Mouse (Mus musculus): ENCODE results near the gene Rdh12. TPM values are rescaled to one million over a fixed set of nuclear protein-coding genes. Genes with fewer than 3 reads are reported as not detected.
A peak's percentile ranks its signal among the peaks of the same experiment; 100 is the strongest.

The Rdh12 gene
- polyA plus RNA-seq, 1 experiment from 2014 or later = 0.94 TPM

DNA sequence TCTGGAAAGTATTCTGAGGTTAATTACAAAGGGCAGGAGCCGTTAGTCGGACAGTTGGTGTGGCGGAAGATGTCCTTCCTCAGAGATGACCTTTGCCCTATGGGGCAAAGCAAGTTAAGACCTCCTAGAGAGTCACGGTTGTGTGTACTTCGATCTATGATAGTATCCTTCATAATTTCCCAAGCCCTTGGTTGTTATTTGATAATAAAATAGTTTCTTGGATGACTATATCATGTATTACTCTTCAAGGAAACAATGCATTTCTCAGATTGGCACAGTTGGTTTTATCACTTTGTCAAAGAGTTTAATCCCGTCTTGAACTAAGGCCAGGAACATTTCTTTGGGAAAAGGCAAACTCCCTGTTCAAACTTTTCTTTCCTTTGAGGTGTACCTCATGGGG is 16.5 kb upstream of the Rdh12 start, which contains the start of gene Rdh11:
Gene Rdh11, minus strand, starts transcription at position 101 of the 400 bp plus-strand sequence.
- Histone ChIP-seq H3K9ac (replicated peaks) (peak within 1 kb of the TSS; percentile 73), H3K4me1 (peaks cover 22% of the 10 kb centered on the region), H3K4me3 (peak within 1 kb of the TSS; percentile 77), H3K27me3 (no peaks in the 10 kb centered on the region), H3K4me2 (replicated peaks) (peak within 1 kb of the TSS; percentile 76), H3K36me3 (peaks cover 11% of the 10 kb centered on the region), H3K9me3 (no peaks in the 10 kb centered on the region), H3K27ac (replicated peaks) (peak within 1 kb of the TSS; percentile 83)
- 69% methylated on average over 6 of the region's 6 CpGs for WGBS
- no peak for ATAC-seq (replicated peaks)

DNA sequence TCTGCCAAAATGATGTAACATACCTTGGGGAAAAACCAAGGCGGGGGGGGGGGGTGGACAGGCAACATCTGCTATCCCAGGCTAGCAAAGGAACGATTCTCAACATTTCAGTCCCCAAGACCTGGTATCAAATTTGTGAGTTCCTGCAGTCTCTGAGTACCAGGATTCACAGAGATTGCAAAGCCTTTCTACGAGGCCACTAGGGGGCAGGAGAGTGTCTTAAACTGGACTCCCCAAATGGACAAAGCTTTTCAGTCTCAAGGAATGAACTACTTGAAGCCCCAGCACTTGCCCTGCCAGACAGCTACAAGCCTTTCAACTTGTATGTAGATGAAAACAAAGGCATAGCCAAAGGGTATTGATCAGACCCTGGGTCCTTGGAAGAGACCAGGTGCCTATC is 15.3 kb upstream of the Rdh12 start:
- H3K4me2 ChIP-seq (replicated peaks) = no peak overlapping the region
- H3K36me3 ChIP-seq = peaks cover under 1% of the 10 kb centered on the region; the same call in 1 of the 2 replicates
- WGBS = 2% methylated on average over 3 of the region's 3 CpGs
- H3K27ac ChIP-seq (replicated peaks) = no peak overlapping the region
- H3K27me3 ChIP-seq = no peaks in the 10 kb centered on the region
- no peak overlapping the region for H3K9ac ChIP-seq (replicated peaks)
- H3K4me1 ChIP-seq = peaks cover 22% of the 10 kb centered on the region
- no peaks in the 10 kb centered on the region for H3K9me3 ChIP-seq
- no peak for ATAC-seq (replicated peaks)
- H3K4me3 ChIP-seq = no peak overlapping the region

DNA sequence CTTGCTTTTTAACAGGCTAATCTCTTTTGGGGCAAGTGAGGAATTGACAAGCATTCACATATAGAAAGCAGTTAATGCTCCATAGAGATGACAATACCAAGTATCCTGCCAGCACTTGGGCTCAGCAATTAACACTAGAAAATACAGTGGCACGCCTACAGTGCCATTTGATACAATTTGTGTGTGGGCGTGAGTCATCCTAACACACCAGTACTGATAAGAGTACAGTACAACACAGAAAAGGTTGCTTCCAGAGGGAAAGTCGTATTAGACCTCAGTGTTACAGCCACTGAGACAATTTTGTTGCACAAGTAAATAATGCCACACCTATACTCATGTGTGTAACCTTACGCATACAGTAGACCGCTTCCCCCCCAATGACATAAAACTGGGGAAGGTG is 11.6 kb upstream of the Rdh12 start:
- Histone ChIP-seq H3K4me2 (replicated peaks) (no peak overlapping the region), H3K36me3 (no peaks in the 10 kb centered on the region), H3K27ac (replicated peaks) (no peak overlapping the region), H3K9me3 (no peaks in the 10 kb centered on the region), H3K27me3 (no peaks in the 10 kb centered on the region), H3K4me1 (0 out of 2 replicates have a peak, but pooled peaks cover under 1% of the 10 kb centered on the region), H3K4me3 (no peak overlapping the region), H3K9ac (replicated peaks) (no peak overlapping the region)
- WGBS = 84% methylated on average over 5 of the region's 5 CpGs
- ATAC-seq (replicated peaks) = no peak

DNA sequence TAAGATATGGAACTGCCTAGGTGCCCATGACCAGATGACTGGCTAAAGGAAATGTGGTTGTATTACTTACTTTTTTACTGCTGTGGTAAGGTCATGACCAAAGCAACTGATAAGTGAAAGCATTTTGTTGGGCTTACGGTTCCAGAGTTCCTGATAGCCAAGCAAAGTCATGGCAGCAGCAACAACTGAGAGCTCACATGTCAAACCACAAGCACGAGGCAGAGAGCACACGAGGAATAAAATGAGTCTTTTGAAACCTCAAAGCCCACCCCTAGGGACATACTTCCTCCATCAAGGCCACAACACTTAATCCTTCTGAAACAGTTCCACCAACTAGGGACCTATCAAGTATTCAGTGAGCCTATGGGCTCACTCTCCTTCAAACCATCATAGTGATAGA is 6.8 kb upstream of the Rdh12 start:
- Histone ChIP-seq H3K4me2 (replicated peaks) (no peak overlapping the region), H3K4me3 (no peak overlapping the region), H3K4me1 (no peaks in the 10 kb centered on the region), H3K9ac (replicated peaks) (no peak overlapping the region), H3K9me3 (no peaks in the 10 kb centered on the region), H3K36me3 (no peaks in the 10 kb centered on the region), H3K27ac (replicated peaks) (no peak overlapping the region), H3K27me3 (no peaks in the 10 kb centered on the region)
- WGBS = 89% methylated on average over 3 of the region's 3 CpGs
- no peak for ATAC-seq (replicated peaks)

DNA sequence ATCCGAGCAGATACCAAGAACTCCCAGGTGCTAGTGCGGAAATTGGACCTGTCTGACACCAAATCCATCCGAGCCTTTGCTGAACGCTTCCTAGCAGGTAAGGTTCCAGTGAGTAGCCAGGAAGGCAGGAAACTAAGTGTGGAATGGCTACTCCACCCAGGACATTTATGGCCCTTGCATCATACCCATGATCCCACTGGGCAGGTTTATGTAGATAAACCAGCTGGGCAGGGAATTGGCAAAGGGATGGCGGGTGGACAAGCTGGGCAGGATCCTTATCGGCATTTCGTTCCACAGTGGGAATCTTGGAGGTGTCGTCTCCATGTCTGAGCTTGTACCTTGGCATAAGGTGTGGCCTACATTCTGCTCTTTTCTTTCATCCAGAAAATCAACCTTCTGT is 2.7 kb downstream of the Rdh12 start:
- no peak overlapping the region for H3K9ac ChIP-seq (replicated peaks)
- no peaks in the 10 kb centered on the region for H3K9me3 ChIP-seq
- no peak overlapping the region for H3K4me2 ChIP-seq (replicated peaks)
- WGBS = 92% methylated on average over 8 of the region's 8 CpGs
- ATAC-seq (replicated peaks) = no peak
- H3K36me3 ChIP-seq = no peaks in the 10 kb centered on the region
- H3K4me1 ChIP-seq = peaks cover 4% of the 10 kb centered on the region; the same call in 1 of the 2 replicates
- no peak overlapping the region for H3K27ac ChIP-seq (replicated peaks)
- H3K27me3 ChIP-seq = no peaks in the 10 kb centered on the region
- no peak overlapping the region for H3K4me3 ChIP-seq

DNA sequence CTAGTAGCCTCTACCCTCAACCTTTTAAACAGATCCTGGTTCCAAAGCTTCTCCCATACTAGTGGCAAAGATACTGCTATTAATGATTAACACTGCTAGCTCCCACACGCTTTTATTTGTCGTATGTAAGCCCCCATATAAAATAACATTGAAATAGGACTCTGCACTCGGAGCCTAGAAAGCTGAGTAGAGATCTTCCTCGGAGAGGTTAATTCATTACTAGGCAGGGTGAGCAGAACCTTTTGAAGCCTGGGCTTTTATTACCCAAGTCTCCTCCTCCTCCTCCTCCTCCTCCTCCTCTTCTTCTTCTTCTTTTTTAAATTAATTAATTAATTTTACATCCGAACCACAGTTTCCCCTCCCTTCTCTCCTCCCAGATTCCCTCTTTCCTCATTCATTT is 8.8 kb downstream of the Rdh12 start:
- H3K9me3 ChIP-seq = no peaks in the 10 kb centered on the region

DNA sequence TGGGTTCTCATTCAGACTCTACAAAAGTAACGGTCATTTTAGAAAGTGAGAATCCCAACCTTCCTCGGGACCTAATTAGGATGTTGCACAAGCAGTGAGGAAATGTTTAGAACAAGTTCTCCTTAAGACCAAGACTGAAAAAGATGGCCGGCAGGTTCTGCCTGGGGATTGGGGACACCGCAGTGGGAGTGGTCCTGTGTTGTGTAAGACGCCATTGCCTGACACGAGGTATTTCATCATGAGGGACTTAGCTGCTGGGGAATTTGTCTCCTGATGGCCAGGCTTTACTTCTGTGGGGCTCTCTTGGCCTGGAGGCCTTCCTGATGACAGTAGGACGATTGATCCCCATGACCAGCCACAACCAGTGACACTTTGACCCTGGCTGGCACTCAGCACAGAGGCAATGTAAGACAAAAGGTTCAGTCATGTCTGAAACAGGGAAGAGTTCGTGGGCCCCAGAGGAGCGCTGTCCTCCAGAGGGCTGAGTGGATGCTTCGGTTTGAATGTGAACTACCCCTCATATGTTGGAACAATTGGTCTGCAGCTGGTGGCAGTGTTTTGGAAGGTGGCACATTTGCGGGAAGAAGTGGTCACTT is 26.9 kb downstream of the Rdh12 start:
- H3K9me3 ChIP-seq = no peaks in the 10 kb centered on the region
- H3K4me2 ChIP-seq (replicated peaks) = no peak overlapping the region
- H3K4me1 ChIP-seq = no peaks in the 10 kb centered on the region
- H3K27me3 ChIP-seq = no peaks in the 10 kb centered on the region
- no peak for ATAC-seq (replicated peaks)
- 76% methylated on average over 11 of the region's 11 CpGs for WGBS
- H3K9ac ChIP-seq (replicated peaks) = no peak overlapping the region
- no peak overlapping the region for H3K4me3 ChIP-seq
- H3K36me3 ChIP-seq = peaks cover 57% of the 10 kb centered on the region
- no peak overlapping the region for H3K27ac ChIP-seq (replicated peaks)

More for the DNA sequence above, 8.8 kb downstream of the Rdh12 start:
- no peak for ATAC-seq (replicated peaks)
- 71% methylated on average over 5 of the region's 5 CpGs for WGBS
- Histone ChIP-seq H3K4me2 (replicated peaks) (no peak overlapping the region), H3K9ac (replicated peaks) (no peak overlapping the region), H3K36me3 (no peaks in the 10 kb centered on the region), H3K4me3 (no peak overlapping the region), H3K27me3 (no peaks in the 10 kb centered on the region), H3K4me1 (no peaks in the 10 kb centered on the region), H3K27ac (replicated peaks) (no peak overlapping the region)

DNA sequence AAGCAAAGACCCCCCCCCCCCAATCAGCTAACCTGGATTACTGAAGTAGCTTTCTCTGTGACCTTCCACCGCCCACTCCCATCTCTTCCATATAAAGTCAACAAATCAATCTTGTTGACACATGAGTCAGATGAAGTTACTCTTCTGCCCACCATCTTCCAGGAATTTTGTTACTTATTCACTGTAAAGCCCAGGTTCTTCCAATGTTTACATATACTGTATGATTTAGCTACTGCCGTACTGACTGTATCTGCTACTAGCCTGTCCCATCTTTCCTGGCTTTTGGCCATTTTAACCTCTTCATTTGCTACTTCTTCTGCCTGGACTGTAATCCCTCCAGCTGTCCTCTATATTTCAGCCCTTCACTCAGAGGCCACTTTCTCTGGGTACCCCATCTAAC is 33.3 kb downstream of the Rdh12 start:
- no peak for ATAC-seq (replicated peaks)
- 93% methylated on average over 2 of the region's 2 CpGs for WGBS

DNA sequence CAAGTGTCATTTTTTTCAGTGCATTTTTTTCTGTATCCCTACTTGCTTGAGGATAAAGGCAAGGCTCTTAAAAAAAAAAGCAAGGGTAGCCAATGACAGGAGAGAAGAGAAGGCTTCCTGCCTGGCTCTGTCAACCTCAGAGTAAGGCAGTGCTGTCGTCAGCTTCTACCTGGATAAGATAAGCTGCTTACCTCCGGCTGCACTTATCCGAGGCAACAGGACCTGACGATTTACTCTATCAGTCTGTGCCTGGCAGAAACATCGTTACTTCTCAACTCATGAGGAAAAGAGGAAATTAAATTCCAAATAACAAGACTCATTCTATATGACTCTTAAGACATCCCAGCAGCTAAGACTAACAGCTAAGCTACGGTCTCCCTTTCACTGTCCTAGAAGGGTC is 34.2 kb downstream of the Rdh12 start:
- no peak overlapping the region for H3K4me3 ChIP-seq
- no peak for ATAC-seq (replicated peaks)
- H3K4me2 ChIP-seq (replicated peaks) = no peak overlapping the region
- H3K27me3 ChIP-seq = no peaks in the 10 kb centered on the region
- WGBS = 97% methylated on average over 6 of the region's 6 CpGs
- H3K4me1 ChIP-seq = no peaks in the 10 kb centered on the region
- no peak overlapping the region for H3K9ac ChIP-seq (replicated peaks)
- no peaks in the 10 kb centered on the region for H3K9me3 ChIP-seq
- no peak overlapping the region for H3K27ac ChIP-seq (replicated peaks)
- peaks cover 76% of the 10 kb centered on the region for H3K36me3 ChIP-seq

More for the DNA sequence above, 33.3 kb downstream of the Rdh12 start:
- no peak overlapping the region for H3K4me3 ChIP-seq
- no peak overlapping the region for H3K9ac ChIP-seq (replicated peaks)
- H3K27ac ChIP-seq (replicated peaks) = no peak overlapping the region
- no peaks in the 10 kb centered on the region for H3K27me3 ChIP-seq
- H3K4me2 ChIP-seq (replicated peaks) = no peak overlapping the region
- H3K36me3 ChIP-seq = peaks cover 78% of the 10 kb centered on the region
- H3K9me3 ChIP-seq = no peaks in the 10 kb centered on the region
- H3K4me1 ChIP-seq = no peaks in the 10 kb centered on the region

DNA sequence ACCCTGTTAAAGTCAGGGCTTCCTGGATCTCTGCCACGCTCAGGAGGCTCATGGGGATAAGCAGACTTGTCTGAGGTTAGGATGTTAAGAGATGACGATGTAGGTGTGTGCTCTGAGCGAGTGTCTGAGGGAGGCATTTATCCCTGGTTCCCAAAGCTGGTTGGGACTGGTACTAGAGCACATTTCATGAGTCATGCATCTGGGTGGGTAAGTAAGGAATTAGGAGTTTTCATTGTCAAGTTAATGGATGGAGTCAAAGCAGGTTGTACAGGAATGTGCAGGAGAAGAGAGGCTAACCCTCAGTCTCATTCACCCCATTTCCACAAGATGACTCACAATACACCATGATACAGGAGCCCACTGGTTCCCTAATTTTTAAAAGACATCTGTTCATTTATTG is 39.4 kb downstream of the Rdh12 start:
- H3K4me3 ChIP-seq = no peak overlapping the region

DNA sequence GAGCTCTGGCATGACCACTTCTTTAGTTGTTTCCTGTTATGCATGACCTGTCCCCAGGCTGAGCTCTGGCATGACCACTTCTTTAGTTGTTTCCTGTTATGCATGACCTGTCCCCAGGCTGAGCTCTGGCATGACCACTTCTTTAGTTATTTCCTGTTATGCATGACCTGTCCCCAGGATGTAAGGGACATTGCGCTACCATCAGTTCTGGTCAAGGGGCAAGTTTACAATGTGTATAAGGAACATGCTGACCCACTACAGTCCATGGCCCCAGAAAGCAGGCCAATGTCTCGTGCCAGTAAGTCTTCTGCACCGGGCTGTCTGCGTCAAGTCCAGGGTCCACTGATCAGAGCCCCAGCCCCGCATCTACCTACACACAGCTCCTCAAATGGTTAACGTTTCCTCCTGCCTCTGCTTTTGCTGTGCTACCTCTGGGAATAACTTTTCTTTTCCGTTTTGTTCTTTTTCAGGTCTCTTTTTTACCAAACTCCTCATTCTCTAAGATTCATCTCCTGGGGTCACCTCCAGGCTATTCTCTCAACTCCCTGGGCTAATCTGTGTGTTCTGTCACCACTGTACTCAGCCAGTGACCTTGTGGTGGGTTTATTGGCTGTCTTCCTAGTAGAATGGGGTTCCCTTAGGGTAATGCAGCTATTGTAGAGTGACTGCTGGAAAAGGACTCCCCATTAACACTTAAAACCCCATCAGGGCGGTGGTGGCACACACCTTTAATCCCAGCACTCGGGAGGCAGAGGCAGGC is 44.8 kb downstream of the Rdh12 start:
- H3K9ac ChIP-seq (replicated peaks) = no peak overlapping the region
- H3K4me2 ChIP-seq (replicated peaks) = no peak overlapping the region
- no peak overlapping the region for H3K27ac ChIP-seq (replicated peaks)
- 94% methylated on average over 9 of the region's 9 CpGs for WGBS
- H3K27me3 ChIP-seq = no peaks in the 10 kb centered on the region
- H3K4me1 ChIP-seq = no peaks in the 10 kb centered on the region
- no peak for ATAC-seq (replicated peaks)
- no peak overlapping the region for H3K4me3 ChIP-seq
- H3K36me3 ChIP-seq = peaks cover 82% of the 10 kb centered on the region
- no peaks in the 10 kb centered on the region for H3K9me3 ChIP-seq

More for the DNA sequence above, 39.4 kb downstream of the Rdh12 start:
- no peaks in the 10 kb centered on the region for H3K9me3 ChIP-seq
- H3K27ac ChIP-seq (replicated peaks) = no peak overlapping the region
- no peak overlapping the region for H3K4me2 ChIP-seq (replicated peaks)
- no peaks in the 10 kb centered on the region for H3K27me3 ChIP-seq
- no peak overlapping the region for H3K9ac ChIP-seq (replicated peaks)
- H3K4me1 ChIP-seq = no peaks in the 10 kb centered on the region
- WGBS = 87% methylated on average over 3 of the region's 3 CpGs
- peaks cover 86% of the 10 kb centered on the region for H3K36me3 ChIP-seq
- no peak for ATAC-seq (replicated peaks)

DNA sequence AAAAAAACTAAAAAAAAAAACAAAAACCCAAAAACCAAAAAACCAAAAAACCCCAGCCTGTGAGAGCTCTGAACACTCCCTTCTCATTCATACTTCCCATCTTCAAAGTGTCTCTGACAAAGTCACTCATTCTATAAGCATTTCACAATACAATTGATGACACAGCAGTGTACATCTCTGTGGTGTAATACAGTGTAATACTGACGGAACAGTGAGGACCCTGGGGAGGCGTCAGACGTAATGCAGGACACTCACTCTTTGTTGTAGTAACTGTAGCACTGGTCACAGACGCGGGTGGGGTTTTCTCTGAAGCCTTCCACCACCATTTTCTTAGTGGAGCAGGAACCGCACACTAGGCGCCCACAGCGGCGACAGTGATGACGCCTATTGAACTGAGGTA is 46.3 kb downstream of the Rdh12 start:
- Histone ChIP-seq H3K27me3 (no peaks in the 10 kb centered on the region), H3K9me3 (no peaks in the 10 kb centered on the region), H3K27ac (replicated peaks) (no peak overlapping the region), H3K4me3 (no peak overlapping the region), H3K9ac (replicated peaks) (no peak overlapping the region), H3K36me3 (peaks cover 73% of the 10 kb centered on the region), H3K4me1 (no peaks in the 10 kb centered on the region), H3K4me2 (replicated peaks) (no peak overlapping the region)
- 91% methylated on average over 10 of the region's 10 CpGs for WGBS
- ATAC-seq (replicated peaks) = no peak
